Mouse (Mus musculus) B cell, adult 67 days (primary cell): ENCODE results near the gene Emc6. TPM values are rescaled to one million over a fixed set of nuclear protein-coding genes. Genes with fewer than 3 reads are reported as not detected.

Experiments used
- total RNA-seq, 2 experiments: library from RNA; stranded (reverse); gene quantifications; 4 replicates each; pipeline ENCODE4 v1.2.4; 2023

Gene Emc6
- 10 to 100 TPM; 42.3 to 46.3 TPM for total RNA-seq

GRCm38 (mm10) chr11:73176608-73177508 is at the start of gene Emc6, which contains the start of gene Tax1bp3:
Gene Emc6, minus strand, starts transcription at chr11:73177037.
Gene Tax1bp3, plus strand, starts transcription at chr11:73177083.

GRCm38 (mm10) chr11:73199230-73199712 is 22.4 kb upstream of the Emc6 start, which contains the start of gene Shpk:
Gene Shpk, plus strand, starts transcription at chr11:73199460.

GRCm38 (mm10) chr11:73198603-73199229 is 21.9 kb upstream of the Emc6 start, which contains the start of gene Ctns:
Gene Ctns, minus strand, starts transcription at chr11:73199042.

DNA sequence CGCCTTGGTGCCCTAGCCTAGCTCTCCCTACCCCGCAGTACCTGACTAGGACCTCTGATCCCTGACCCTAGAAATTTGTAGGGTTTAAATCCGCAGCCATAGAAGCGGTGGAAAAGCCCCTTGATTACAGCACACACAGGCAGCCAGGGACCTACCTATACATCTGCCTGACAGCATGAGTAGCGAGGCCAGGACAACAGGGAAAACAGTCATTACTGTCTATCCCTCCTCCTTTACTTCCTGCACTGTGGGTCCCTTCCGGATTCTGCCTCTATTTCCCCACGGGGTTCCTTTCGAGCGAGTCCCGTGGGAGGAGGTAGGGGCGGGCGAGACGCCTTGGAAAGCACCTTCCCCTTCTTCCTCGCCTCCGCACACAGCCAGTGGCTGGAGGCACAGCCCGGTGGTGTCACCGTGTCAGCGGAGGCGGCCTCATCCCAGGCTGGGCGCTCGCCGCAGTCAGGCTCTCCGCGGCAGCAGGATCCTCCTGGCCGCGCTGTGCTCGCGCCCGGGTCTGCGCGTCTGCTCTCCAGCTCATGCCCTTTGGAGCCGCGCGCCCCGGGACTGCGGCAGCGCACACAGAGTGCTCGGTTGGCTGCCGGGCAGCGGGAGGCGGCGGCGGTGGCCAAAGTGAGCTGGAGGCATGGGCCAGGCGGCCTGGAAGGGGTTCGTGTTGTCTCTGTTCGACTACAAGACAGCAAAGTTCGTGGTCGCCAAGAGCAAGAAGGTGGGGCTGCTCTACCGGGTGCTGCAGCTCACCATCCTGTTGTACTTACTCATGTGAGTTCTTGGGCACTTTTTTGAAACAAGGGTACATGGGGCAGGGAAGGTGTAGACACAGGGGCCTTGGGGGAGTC is 16.7 kb downstream of the Emc6 start, which contains the start of gene P2rx5:
Gene P2rx5, plus strand, starts transcription at position 465 of the 854 bp plus-strand sequence.

GRCm38 (mm10) chr11:73137591-73138501 is 39.0 kb downstream of the Emc6 start, which contains the start of gene Haspin:
Gene Haspin, minus strand, starts transcription at chr11:73138294.

Other genes starting within 250 kb of the Emc6 start
- gene Atp2a3, start 215.9 kb downstream of the Emc6 start, total RNA-seq: 100 to 1,000 TPM; 568 to 586 TPM
- 1 to 10 TPM; 2.7 to 3.0 TPM for gene P2rx1, start 177.9 kb downstream of the Emc6 start, total RNA-seq
- 1 to 10 TPM; 2.7 to 3.0 TPM for gene Camkk1, start 158.0 kb downstream of the Emc6 start, total RNA-seq
- gene Ncbp3, start 129.3 kb downstream of the Emc6 start, total RNA-seq: 10 to 100 TPM; 21.1 to 22.5 TPM
- gene Itgae, start 86.5 kb downstream of the Emc6 start, total RNA-seq: under 1 TPM; 0.15 to 0.32 TPM
- 1 to 10 TPM; 3.4 to 4.6 TPM for gene Haspin, start 38.7 kb downstream of the Emc6 start, total RNA-seq
- gene P2rx5, start 16.6 kb downstream of the Emc6 start, total RNA-seq: not detected
- gene Tax1bp3, start within 50 bp of the Emc6 start, total RNA-seq: 1 to 10 TPM; 6.8 to 7.4 TPM
- gene Ctns, start 22.0 kb upstream of the Emc6 start, total RNA-seq: 10 to 100 TPM; 22.2 to 25.9 TPM
- gene Shpk, start 22.4 kb upstream of the Emc6 start, total RNA-seq: 1 to 10 TPM; 2.9 to 3.6 TPM
- under 1 TPM in 1 of 2 experiments, not detected in 1; 0.21 TPM for gene Trpv1, start 57.3 kb upstream of the Emc6 start, total RNA-seq
- not detected for gene Trpv3, start 90.4 kb upstream of the Emc6 start, total RNA-seq
- not detected for gene Aspa, start 152.6 kb upstream of the Emc6 start, total RNA-seq
- gene Gm49340, start 152.7 kb upstream of the Emc6 start, total RNA-seq: not detected
- not detected for gene Spata22, start 152.7 kb upstream of the Emc6 start, total RNA-seq
- not detected for gene Olfr20, start 173.7 kb upstream of the Emc6 start, total RNA-seq
- not detected for gene Olfr376, start 194.2 kb upstream of the Emc6 start, total RNA-seq
- not detected for gene Olfr1, start 222.6 kb upstream of the Emc6 start, total RNA-seq